Mouse (Mus musculus) thymus, adult 18-20 months (tissue): ENCODE data around the gene Ikzf3.

Experiments
- DNase-seq, 2 experiments: peaks; one replicate each; pipeline ENCODE4 v3.0.0; 2022; ENCODE audit warnings: mixed read lengths in 2 of 2

Ikzf3 gene

DNA sequence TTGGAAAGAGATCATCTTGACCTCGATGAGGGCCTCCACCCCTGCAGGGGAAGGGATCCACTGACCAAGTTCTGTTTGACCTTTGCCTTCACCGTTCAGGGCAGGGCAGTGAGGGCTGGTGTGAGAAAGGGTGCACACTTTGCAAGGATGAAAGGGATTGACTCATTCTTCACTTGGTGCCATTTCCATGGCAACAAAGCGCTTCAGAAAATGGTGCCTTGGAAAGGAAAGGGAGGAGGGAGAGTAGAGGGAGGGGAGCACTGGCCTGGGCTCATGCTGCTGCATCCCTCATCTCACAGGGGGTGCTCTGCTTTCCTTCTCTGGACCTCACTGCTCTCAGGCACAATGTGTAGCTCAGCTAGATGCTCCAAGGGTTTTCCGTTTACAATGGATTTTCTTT is 73.1 kb downstream of the Ikzf3 start:
- DNase-seq = no peak

DNA sequence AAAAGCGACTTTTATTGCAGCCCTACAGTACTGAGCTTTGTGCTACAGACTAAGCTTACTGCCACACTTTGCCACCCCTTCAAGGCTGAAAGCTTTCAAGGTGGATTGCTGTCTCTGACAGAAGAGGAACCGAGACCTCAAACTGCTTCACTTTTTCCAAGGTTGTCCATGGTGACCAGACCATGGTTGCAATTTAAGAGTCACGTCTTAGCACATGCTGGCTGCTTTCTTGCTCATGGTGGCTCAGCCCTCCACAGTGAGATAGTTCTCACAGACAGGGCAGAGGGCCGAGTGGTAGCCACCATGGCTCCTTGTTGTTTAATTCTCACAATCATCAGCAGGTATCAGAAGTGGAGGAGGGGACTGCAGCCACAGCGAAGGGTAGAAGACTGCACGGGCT is 75.0 kb downstream of the Ikzf3 start:
- peak in 1 of 2 experiments; percentile 24 for DNase-seq

DNA sequence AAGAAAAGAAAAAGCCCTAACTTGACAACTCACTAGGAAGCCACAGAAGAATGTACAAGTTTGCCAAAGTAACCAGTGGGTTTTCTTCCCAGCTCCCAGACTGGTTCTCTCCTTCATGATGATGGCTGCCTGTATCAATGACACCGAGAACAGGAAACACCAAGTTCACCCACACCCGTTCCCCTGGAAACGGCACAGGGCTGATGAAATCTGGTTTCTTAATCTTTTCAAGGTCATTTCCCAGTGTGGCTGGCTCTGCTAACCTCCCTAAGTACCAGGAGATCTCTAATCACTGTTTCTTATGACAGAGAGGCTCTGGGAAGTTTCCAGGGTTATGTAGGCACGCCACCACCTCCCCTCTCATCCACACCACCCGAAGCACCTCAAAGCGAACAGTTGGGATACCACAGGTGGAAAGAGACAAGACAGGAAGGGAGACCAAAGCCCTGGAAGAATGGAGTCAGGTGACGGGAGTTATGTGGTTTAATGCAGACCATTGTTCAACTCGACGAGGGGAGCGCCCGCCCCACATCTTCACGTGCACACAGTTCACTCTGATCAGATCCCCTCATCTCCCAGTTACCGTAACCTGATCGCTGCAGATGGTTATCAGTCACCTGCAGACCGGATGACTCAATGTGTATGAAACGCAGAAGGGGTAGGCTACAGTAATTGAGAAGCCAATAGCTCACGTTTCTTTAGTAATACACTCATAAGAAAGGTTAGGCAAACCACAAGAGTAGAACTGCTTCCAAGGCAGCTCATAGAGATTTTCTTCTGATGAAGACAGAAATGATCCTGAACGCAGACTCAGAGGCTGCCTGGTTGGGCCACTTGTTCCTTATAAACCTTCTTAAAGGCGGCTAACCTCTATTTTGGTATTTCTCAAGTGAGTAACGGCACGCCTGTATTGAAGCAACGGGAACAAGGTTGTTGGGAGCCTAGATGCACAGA is 75.8 kb downstream of the Ikzf3 start:
- DNase-seq = peak in 1 of 2 experiments; percentile 68

DNA sequence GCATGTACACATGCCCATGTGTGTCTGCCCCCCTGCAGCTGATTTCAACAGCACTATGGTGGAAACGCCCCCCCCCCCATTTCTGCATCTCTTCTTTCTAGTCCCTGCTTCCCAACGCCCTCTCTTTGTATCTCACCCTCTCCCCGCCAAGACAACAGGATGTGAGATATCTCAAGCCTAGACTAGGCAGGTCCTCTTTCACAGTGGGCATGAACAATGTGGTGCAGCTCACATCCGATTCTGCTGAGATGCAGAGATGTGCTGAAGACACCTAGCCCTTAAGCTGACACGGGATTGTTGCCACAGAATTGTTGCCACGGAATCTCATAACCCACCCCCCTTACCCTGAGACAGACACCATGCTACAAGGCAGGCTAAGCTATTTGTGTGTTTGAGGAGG is 81.3 kb downstream of the Ikzf3 start:
- peak in 1 of 2 experiments; percentile 54 for DNase-seq

GRCm38 (mm10) chr11:98463911-98464310 is 81.9 kb downstream of the Ikzf3 start:
- DNase-seq = peak in 1 of 2 experiments; percentile 57

DNA sequence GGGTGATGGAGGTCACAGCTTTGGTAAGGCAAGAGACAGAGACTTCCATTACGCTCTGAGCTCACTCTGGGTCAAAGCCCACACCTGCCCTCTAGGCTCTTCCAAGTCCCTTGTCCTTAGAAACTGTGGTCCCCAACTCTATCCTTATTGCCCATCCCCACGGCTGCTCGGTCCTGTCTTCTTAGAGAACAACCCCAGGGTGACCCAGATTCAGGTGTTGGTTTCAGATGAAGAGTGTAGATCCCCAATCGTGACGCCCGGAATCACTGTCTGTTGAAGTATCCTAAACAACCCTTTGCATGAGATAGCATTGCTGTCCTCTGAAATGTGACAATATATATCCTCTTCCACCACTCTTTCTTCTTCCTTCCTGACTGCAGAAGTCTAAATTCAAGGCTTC is 83.6 kb downstream of the Ikzf3 start:
- DNase-seq = no peak

- DNase-seq = peak in 1 of 2 experiments; percentile 14
Observed at GRCm38 (mm10) chr11:98461109-98461720, 84.6 kb downstream of the Ikzf3 start.

DNA sequence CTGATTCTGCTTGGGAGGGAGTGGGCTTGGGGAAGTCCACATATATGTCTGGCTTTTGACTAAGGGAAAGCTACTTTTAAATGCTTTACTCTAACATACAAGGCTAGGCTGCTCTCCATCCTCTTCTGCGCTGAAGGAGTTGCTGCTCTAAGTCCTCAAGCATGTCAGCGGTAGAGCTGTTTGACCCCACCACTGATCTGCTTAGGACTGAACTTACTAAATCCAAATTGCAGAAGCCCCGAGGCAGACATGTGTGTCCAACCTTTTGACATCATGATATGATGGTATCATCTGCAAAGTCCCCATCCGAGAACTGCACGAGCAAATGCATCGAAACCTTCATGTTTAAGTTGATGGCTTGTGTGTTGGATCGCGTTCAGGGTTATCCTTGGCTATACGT is 86.0 kb downstream of the Ikzf3 start:
- no peak for DNase-seq

DNA sequence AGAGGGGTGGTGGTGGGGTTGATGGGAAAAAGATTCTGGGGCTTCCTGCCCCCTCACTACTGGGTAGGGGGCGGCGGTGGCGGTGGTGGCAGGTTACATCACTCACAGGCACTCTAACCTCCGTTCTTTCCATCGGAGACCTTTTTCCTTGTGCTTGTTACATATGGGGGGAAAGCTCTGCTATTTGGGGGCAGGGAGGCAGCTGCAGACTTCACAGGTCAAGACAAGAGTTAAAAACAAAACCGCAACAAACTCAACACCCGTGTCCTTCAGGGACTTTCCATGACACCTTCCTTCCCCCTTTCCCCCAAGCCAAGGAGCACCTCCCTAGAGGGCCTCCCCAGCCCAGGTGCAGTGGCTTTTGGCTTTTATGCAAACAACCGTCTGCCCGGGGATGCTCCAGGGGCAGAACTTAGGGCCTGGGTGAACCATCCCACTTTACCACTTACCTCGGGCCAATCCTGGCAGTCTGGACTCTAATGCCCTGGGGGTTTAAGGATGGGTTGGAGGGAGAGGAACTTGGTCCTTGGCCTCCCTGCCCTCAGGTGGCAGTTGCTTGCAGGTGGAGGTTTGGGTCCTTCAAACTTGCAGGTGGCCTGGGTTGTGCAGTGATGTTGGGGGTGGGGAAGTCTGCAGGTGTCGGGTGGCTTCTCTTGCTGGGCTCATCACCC is 86.6 kb downstream of the Ikzf3 start:
- peak; percentile 80 to 88 for DNase-seq

DNA sequence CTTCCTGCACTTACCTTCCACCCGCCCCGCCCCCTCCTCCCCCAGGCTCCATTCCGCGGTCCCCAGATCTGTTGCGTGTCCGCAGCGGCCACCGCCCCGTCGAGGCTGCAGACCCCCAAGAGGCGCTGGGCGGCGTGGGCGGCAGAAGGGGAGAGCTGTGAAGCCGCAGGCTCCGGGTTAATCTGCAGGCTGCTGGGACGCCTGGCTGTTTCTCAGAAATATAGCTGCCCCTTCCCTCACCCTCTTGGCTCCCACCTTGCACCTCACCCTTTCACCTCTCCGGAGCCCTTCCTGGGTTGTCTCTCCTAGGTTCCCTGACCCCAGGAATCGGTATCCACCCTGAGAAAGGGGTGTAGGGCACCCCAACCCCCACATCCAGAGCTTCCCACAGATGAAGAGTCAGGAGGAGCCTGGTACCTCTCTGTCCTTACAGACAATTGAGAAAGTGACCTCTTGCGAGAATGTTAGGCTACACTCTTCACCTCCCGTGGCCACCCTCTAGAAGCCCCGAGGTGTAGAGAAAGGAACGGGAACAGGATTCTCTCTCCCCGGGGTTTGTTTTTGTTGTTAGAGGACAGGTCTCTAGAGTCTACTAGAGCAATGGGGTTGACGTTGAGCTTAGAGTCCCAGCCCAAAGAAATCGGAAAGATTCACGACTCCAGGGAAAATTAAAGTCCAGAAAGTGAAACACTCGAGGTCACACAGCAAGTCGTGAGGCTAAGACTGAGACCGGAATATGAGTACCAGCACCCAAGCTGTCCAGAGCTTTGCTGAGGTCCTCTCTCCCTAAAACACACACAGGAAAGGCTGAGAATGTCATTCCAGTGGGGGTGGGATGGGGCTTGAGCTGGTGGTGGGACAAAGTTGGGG is 87.5 kb downstream of the Ikzf3 start:
- DNase-seq = no peak

DNA sequence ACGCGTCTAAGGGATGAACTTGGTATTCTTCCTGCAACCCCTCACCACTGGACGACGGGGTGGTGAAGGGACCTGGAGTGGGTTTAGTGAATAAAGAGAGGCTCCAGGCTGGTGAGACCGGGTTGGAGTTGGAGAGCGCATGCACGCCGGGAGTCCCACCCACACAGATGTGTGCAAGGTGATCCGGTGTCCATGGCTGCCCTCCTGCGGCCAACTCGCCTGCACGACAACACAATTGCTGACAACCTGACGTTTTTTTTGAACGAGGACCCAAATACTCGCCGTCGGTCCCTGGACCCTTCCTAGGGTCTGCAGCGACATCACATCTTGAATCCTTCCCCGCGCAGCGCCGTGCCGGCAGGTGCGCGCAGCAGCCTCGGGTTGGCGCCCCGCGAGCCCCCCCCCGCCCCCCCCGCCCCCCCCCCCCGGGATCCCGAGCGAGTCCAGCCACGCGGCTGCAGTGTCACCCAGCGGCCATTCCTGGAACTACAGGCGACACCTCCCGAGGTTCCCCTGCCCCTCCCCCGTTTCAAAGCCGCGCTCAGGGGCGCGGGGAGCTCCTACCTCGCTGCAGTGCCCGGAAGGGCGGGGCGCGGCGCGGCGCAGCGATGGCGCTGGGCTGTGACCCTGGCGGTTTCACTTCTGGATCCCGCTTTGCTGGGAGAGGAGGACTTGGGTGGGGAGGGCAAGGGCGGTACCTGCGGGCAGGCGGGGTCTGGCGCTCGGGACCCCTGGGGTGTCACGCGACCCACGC is 88.3 kb downstream of the Ikzf3 start:
- peak; percentile 90 to 94 for DNase-seq

GRCm38 (mm10) chr11:98456945-98457344 is 88.9 kb downstream of the Ikzf3 start:
- no peak for DNase-seq

- DNase-seq = no peak
Observed at GRCm38 (mm10) chr11:98456545-98456944, 89.3 kb downstream of the Ikzf3 start.

DNA sequence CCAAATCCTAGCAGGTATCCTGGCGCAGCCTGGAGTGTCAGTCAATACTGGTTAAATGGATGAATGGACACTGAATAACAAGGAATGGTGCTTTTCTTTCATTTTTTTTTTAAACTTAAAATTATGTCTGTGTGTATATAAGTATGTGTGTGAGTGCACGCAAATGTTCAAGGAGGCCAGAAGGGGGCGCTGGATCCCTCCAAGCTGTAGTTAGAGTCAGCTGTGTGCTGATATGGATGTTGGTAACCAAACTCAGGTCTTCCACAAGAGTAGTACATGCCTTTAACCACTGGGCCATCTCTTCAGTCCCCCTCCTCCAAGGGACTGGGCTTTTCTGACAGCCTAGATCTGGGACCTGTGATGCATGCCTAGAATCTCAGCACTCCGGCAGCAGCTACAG is 90.3 kb downstream of the Ikzf3 start:
- DNase-seq = no peak

DNA sequence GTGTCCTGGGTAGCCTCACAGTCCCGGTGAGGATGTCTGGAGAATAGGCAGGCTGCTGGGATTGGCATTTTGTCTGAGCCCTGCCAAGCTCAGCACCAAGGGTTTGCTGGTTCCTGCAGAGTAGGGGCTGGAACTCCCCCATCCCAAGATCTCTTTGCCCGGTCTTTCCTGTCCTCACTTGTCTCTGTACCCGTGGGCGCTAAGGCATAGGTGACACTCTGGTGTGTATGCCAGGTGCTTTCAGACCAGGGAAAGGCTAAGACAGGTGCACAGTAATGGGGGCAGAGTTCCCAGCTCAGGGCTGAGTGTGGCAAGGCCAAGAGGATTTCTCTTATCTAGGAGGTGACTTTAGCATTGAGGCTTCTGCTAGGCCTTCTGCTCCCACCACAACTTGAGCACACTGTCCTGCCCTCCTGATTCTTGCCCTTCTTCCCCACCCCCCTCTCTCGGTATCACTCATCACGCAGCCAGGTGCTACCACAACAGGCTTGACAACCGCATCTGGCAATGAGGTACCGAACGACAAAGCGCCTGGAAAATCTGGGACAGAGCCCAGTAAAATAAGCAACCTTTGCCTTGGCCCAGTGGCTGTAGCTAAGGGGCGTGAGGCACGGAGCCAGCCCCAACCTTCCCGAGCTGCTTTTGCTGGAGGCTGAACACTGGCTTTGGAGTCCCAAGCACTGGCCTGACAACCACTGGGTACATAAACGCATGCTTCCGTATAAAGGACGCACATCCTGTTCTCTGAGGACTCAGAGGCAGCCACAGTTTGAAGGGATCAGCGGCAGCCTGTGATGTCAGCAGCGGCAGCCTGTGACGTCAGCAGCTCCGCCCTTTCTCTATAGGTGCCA is 95.7 kb downstream of the Ikzf3 start:
- DNase-seq = peak in 1 of 2 experiments; percentile 6

- DNase-seq = no peak
Observed at GRCm38 (mm10) chr11:98449419-98449818, 96.4 kb downstream of the Ikzf3 start.

DNA sequence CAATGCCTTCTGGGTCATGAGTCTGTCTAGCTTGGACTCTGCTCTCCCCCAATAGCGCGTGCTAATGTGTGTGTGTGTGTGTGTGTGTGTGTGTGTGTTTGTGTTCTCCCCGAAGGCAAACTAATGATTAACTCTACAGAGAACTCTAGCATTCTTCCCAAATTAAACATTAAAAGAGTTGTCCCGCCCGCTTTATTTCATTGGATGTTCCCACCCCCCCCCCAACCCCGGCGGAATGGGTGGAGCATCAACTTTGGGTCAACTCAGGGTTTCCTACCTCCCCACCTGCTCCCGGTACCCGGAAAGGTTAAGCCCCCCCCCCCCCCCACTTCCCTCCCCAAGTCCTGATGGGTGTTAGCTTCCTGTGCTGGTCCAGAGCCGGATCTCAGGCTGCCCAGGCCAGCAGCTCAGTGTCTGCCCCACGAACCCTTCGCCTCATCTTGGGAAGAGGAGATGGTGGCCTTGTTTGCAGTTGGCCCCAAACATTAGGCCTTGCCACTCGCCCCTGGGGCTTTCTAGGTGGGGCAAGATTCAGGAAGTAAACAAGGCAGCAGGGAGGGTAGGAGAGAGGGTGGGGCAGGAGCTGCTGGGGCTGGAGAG is 97.5 kb downstream of the Ikzf3 start:
- peak in 1 of 2 experiments; percentile 15 for DNase-seq

DNA sequence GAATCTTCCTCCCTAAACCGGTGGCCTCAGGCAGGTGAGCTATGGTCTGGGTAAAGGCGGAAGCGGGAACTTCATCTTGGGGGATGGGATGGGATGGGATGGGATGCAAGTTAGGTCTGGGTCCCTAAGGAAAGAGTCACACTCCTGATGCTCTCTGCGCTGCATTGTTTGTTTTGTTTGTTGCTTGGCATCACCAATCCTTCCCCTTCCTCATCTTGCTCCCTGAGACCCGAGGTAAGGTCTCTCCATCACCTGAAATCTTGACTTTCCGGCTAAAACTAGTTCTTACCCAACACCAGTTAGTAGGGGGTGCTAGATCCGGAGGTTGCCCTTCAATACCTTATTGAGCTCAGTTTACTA is 98.4 kb downstream of the Ikzf3 start:
- no peak for DNase-seq

DNA sequence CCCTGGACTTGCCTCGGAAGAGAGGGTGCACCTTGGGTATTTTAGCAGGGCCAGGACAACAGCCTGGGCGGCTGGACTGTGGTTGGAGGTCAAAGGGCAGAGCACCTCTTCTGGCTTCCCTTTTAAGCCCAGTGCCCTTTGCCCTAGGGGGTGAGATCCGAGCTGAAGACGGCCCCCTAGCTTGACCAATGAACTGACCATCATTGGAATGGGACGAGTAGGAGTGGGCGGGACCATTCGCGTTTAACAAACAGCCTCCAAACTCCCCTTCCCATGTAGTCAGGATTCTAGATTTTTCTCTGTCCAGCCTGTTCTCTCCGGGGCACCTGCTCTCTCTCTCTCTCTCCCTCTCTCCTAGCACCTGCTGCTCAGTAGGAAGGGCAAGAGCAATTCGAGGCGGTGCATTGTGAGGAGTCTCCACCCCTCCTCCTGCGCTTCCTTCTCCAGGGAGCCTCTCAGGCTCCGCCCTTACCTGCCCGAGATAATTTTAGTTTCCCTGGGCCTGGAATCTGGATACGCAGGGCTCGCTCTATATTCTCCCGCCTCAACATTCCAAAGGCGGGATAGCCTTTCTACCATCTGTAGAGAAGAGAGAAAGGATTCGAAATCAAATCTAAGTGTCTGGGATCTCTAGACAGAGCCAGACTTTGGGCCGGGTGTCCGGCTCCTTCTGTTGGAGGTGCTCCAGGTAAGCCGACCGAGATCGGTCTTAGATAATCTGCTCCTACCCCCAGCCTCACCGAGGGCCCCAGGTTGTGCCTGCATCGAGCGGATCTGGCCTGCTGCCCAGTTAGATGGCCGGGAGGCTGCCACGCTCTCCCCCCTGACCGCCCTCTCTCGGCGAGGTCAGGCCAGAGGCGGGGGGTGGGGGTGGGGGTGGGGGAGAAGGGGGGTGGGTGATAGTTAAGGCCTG is 99.0 kb downstream of the Ikzf3 start:
- peak in 1 of 2 experiments; percentile 18 for DNase-seq
